Mouse (Mus musculus) kidney, embryonic 16.5 days (tissue): ENCODE data around the gene Fam216b. TPM values are rescaled to one million over a fixed set of nuclear protein-coding genes. Genes with fewer than 3 reads are reported as not detected.

Experiments
- ATAC-seq: fragments of 200-750 bp; cut with Nextera tagmentation; 2 replicates; pipeline ENCODE4 v1.8.0; 2017; ENCODE audit warnings: moderate TSS enrichment; ENCODE audit not compliant: low FRiP score, low TSS enrichment
- H3K27ac ChIP-seq: fragments of 300-500 bp; sonication (generic); 2 replicates; pipeline ENCODE4 v1.5.1; 2014; ENCODE audit warnings: low read length
- H3K27me3 ChIP-seq: fragments of 300-500 bp; sonication (generic); 2 replicates; pipeline ENCODE4 v1.6.1; 2014; ENCODE audit warnings: low read length, control low read depth, mixed read lengths; ENCODE audit not compliant: insufficient read depth
- H3K36me3 ChIP-seq: fragments of 300-500 bp; sonication (generic); 2 replicates; pipeline ENCODE4 v1.6.1; 2014; ENCODE audit warnings: low read length, control low read depth, mixed read lengths; ENCODE audit not compliant: insufficient read depth
- H3K4me1 ChIP-seq: fragments of 300-500 bp; sonication (generic); 2 replicates; pipeline ENCODE4 v1.6.1; 2014; ENCODE audit warnings: low read length, control low read depth, mixed read lengths; ENCODE audit not compliant: insufficient read depth
- H3K4me2 ChIP-seq: fragments of 300-500 bp; sonication (generic); replicated peaks from 2 replicates; pipeline ENCODE4 v1.6.1; 2014; ENCODE audit warnings: low read depth, low read length
- H3K4me3 ChIP-seq: fragments of 300-500 bp; sonication (generic); 2 replicates; pipeline ENCODE4 v1.5.1; 2014; ENCODE audit warnings: mild to moderate bottlenecking, low read length
- H3K9ac ChIP-seq: fragments of 300-500 bp; sonication (generic); replicated peaks from 2 replicates; pipeline ENCODE4 v1.6.1; 2014; ENCODE audit warnings: low read length
- H3K9me3 ChIP-seq: fragments of 300-500 bp; sonication (generic); 2 replicates; pipeline ENCODE4 v1.6.1; 2016; ENCODE audit warnings: low read length, control low read depth
- WGBS: fragments of 180-500 bp; shearing (Covaris S2); extraction: QIAGEN DNeasy Blood & Tissue Kit; methylation state at CpG from one replicate; pipeline ENCODE4 v1.1.7; 2014; 5-methylcytosine and 5-hydroxymethylcytosine counted together
- polyA plus RNA-seq: library from polyadenylated mRNA; unstranded; fragments of >200 nt; fragmentation: Nextera tagmentation; extraction: Ambion mirVana; gene quantifications from 2 replicates; pipeline ENCODE4 v1.2.1, GENCODE M21; 2015

Gene Fam216b
- polyA plus RNA-seq, 1 experiment from 2014 or later, result not detected

GRCm38 (mm10) chr14:78108388-78108787 lies 19.6 kb upstream of the Fam216b start:
- no peak overlapping the region for H3K4me3 ChIP-seq
- ATAC-seq, result no peak
- no peak overlapping the region for H3K27ac ChIP-seq
- 89% methylated on average over 3 of the region's 3 CpGs for WGBS
- no peak overlapping the region for H3K4me2 ChIP-seq
- no peaks in the 10 kb centered on the region for H3K36me3 ChIP-seq
- H3K9ac ChIP-seq, result no peak overlapping the region
- H3K9me3 ChIP-seq, result no peaks in the 10 kb centered on the region
- H3K4me1 ChIP-seq, result no peaks in the 10 kb centered on the region
- H3K27me3 ChIP-seq, result no peaks in the 10 kb centered on the region

GRCm38 (mm10) chr14:78089591-78089990 lies 784 bp upstream of the Fam216b start:
- Histone ChIP-seq H3K4me3 (no peak overlapping the region), H3K27ac (no peak overlapping the region), H3K9me3 (no peaks in the 10 kb centered on the region), H3K4me1 (no peaks in the 10 kb centered on the region), H3K4me2 (no peak overlapping the region), H3K27me3 (no peaks in the 10 kb centered on the region), H3K9ac (no peak overlapping the region), H3K36me3 (no peaks in the 10 kb centered on the region)
- ATAC-seq, result no peak
- WGBS, result 81% methylated on average over 4 of the region's 4 CpGs

GRCm38 (mm10) chr14:78083465-78083864 lies 5.3 kb downstream of the Fam216b start:
- ATAC-seq, result no peak
- Histone ChIP-seq H3K4me1 (no peaks in the 10 kb centered on the region), H3K36me3 (no peaks in the 10 kb centered on the region), H3K4me2 (no peak overlapping the region), H3K4me3 (no peak overlapping the region), H3K27ac (no peak overlapping the region), H3K9ac (no peak overlapping the region), H3K27me3 (no peaks in the 10 kb centered on the region), H3K9me3 (no peaks in the 10 kb centered on the region)
- 68% methylated on average over 5 of the region's 5 CpGs for WGBS

GRCm38 (mm10) chr14:78077508-78077907 lies 11.3 kb downstream of the Fam216b start:
- Histone ChIP-seq H3K4me1 (no peaks in the 10 kb centered on the region), H3K9me3 (no peaks in the 10 kb centered on the region; the same call in 1 of the 2 replicates), H3K27me3 (no peaks in the 10 kb centered on the region), H3K9ac (no peak overlapping the region), H3K4me2 (no peak overlapping the region), H3K27ac (no peak overlapping the region), H3K36me3 (no peaks in the 10 kb centered on the region), H3K4me3 (no peak overlapping the region)
- ATAC-seq, result no peak
- 51% methylated on average over 2 of the region's 2 CpGs for WGBS

GRCm38 (mm10) chr14:78065938-78066710 lies 22.7 kb downstream of the Fam216b start:
- no peak for ATAC-seq
- H3K9me3 ChIP-seq, result no peaks in the 10 kb centered on the region
- WGBS, result 87% methylated on average over 9 of the region's 9 CpGs
- H3K27me3 ChIP-seq, result no peaks in the 10 kb centered on the region
- no peak overlapping the region for H3K27ac ChIP-seq
- H3K4me3 ChIP-seq, result no peak overlapping the region
- H3K9ac ChIP-seq, result no peak overlapping the region
- H3K36me3 ChIP-seq, result no peaks in the 10 kb centered on the region
- no peak overlapping the region for H3K4me2 ChIP-seq
- peaks cover 3% of the 10 kb centered on the region; the same call in 1 of the 2 replicates for H3K4me1 ChIP-seq

GRCm38 (mm10) chr14:78062484-78062883 lies 26.3 kb downstream of the Fam216b start:
- Histone ChIP-seq H3K27ac (no peak overlapping the region), H3K9ac (no peak overlapping the region), H3K4me1 (0 out of 2 replicates have a peak, but pooled peaks cover 8% of the 10 kb centered on the region), H3K4me3 (no peak overlapping the region), H3K4me2 (no peak overlapping the region), H3K9me3 (no peaks in the 10 kb centered on the region), H3K27me3 (no peaks in the 10 kb centered on the region), H3K36me3 (no peaks in the 10 kb centered on the region)
- ATAC-seq, result peak; percentile 92
- WGBS, result 37% methylated on average over 11 of the region's 11 CpGs

GRCm38 (mm10) chr14:78060609-78060951 lies 28.2 kb downstream of the Fam216b start:
- no peaks in the 10 kb centered on the region for H3K36me3 ChIP-seq
- no peaks in the 10 kb centered on the region for H3K27me3 ChIP-seq
- 36% methylated on average over 6 of the region's 6 CpGs for WGBS
- ATAC-seq, result no peak; the same call in 1 of the 2 replicates
- peak overlapping the region; percentile 36 for H3K4me2 ChIP-seq
- H3K27ac ChIP-seq, result no peak overlapping the region
- H3K9me3 ChIP-seq, result no peaks in the 10 kb centered on the region
- H3K4me1 ChIP-seq, result 0 out of 2 replicates have a peak, but pooled peaks cover 8% of the 10 kb centered on the region
- no peak overlapping the region for H3K9ac ChIP-seq
- no peak overlapping the region for H3K4me3 ChIP-seq

- 22% methylated on average over 9 of the region's 9 CpGs for WGBS
- no peak overlapping the region for H3K27ac ChIP-seq
- H3K4me1 ChIP-seq, result 0 out of 2 replicates have a peak, but pooled peaks cover 8% of the 10 kb centered on the region
- no peaks in the 10 kb centered on the region for H3K9me3 ChIP-seq
- H3K36me3 ChIP-seq, result no peaks in the 10 kb centered on the region
- 0 out of 2 replicates have a peak, but pooled peaks have one; percentile 41 for ATAC-seq
- 0 out of 2 replicates have a peak overlapping the region, but pooled peaks have one; percentile 7 for H3K4me3 ChIP-seq
- no peak overlapping the region for H3K9ac ChIP-seq
- peak overlapping the region; percentile 36 for H3K4me2 ChIP-seq
- H3K27me3 ChIP-seq, result no peaks in the 10 kb centered on the region
Measured at GRCm38 (mm10) chr14:78059878-78060608, 28.8 kb downstream of the Fam216b start.

- no peak for ATAC-seq
- WGBS, result 75% methylated on average over 7 of the region's 7 CpGs
- H3K4me1 ChIP-seq, result 0 out of 2 replicates have a peak, but pooled peaks cover 8% of the 10 kb centered on the region
- no peaks in the 10 kb centered on the region for H3K9me3 ChIP-seq
- H3K4me3 ChIP-seq, result no peak overlapping the region
- H3K36me3 ChIP-seq, result no peaks in the 10 kb centered on the region
- no peak overlapping the region for H3K27ac ChIP-seq
- H3K4me2 ChIP-seq, result no peak overlapping the region
- no peaks in the 10 kb centered on the region for H3K27me3 ChIP-seq
- no peak overlapping the region for H3K9ac ChIP-seq
Measured at GRCm38 (mm10) chr14:78057362-78057761, 31.4 kb downstream of the Fam216b start.

- 84% methylated on average over 3 of the region's 3 CpGs for WGBS
- H3K27me3 ChIP-seq, result no peaks in the 10 kb centered on the region
Measured at GRCm38 (mm10) chr14:78056371-78056770, 32.4 kb downstream of the Fam216b start.

More at GRCm38 (mm10) chr14:78056371-78056770, 32.4 kb downstream of the Fam216b start:
- no peaks in the 10 kb centered on the region for H3K36me3 ChIP-seq
- H3K4me3 ChIP-seq, result no peak overlapping the region
- no peak overlapping the region for H3K27ac ChIP-seq
- no peak overlapping the region for H3K9ac ChIP-seq
- H3K4me1 ChIP-seq, result 0 out of 2 replicates have a peak, but pooled peaks cover 6% of the 10 kb centered on the region
- H3K9me3 ChIP-seq, result no peaks in the 10 kb centered on the region
- no peak for ATAC-seq
- H3K4me2 ChIP-seq, result no peak overlapping the region
